Mouse (Mus musculus): Measurements from ENCODE around the gene Proca1. TPM values are rescaled to one million over a fixed set of nuclear protein-coding genes. Genes with fewer than 3 reads are reported as not detected.

The Proca1 gene
- 0.96 and 1.6 TPM in 2 replicates for polyA plus RNA-seq (2016; fragmentation: Nextera tagmentation; extraction: Ambion mirVana)

- DNase-seq (ENCODE audit: low spot score): no peak
- H3K9me3 ChIP-seq (replicated peaks): no peaks in the 10 kb centered on the region
- peak within 1 kb of the TSS; percentile 55 for H3K4me3 ChIP-seq
- H3K4me1 ChIP-seq: peaks cover 42% of the 10 kb centered on the region
- H3K36me3 ChIP-seq: peaks cover 38% of the 10 kb centered on the region
- no peaks in the 10 kb centered on the region; the same call in 1 of the 2 replicates for H3K27me3 ChIP-seq (ENCODE audit: low read depth, poor library complexity, severe bottlenecking)
- 97% methylated on average over 1 of the region's 1 CpGs for WGBS
- H3K27ac ChIP-seq (replicated peaks): no peak within 1 kb of the TSS
Measured at GRCm38 (mm10) chr11:78193113-78193512, at the start of gene Proca1. Gene Proca1 (plus strand): TSS chr11:78193392.

- 93% methylated on average over 2 of the region's 2 CpGs for WGBS
- Histone ChIP-seq H3K36me3 (peaks cover 58% of the 10 kb centered on the region), H3K4me3 (no peak overlapping the region)
Measured at GRCm38 (mm10) chr11:78143520-78143919, 49.7 kb upstream of the Proca1 start.

GRCm38 (mm10) chr11:78146168-78146567, 47.0 kb upstream of the Proca1 start:
- DNase-seq (ENCODE audit: low spot score): no peak
- Histone ChIP-seq H3K4me1 (no peaks in the 10 kb centered on the region), H3K27me3 (ENCODE audit: low read depth, poor library complexity, severe bottlenecking) (no peaks in the 10 kb centered on the region), H3K27ac (replicated peaks) (no peak overlapping the region), H3K9me3 (replicated peaks) (no peaks in the 10 kb centered on the region), H3K36me3 (peaks cover 82% of the 10 kb centered on the region), H3K4me3 (no peak overlapping the region)
- 87% methylated on average over 5 of the region's 5 CpGs for WGBS

More at GRCm38 (mm10) chr11:78143520-78143919, 49.7 kb upstream of the Proca1 start:
- Histone ChIP-seq H3K27ac (replicated peaks) (no peak overlapping the region), H3K27me3 (ENCODE audit: low read depth, poor library complexity, severe bottlenecking) (no peaks in the 10 kb centered on the region), H3K9me3 (replicated peaks) (no peaks in the 10 kb centered on the region), H3K4me1 (no peaks in the 10 kb centered on the region)
- DNase-seq (ENCODE audit: low spot score): no peak

- Histone ChIP-seq H3K27me3 (ENCODE audit: low read depth, poor library complexity, severe bottlenecking) (no peaks in the 10 kb centered on the region), H3K4me3 (no peak overlapping the region), H3K27ac (replicated peaks) (no peak overlapping the region), H3K9me3 (replicated peaks) (no peaks in the 10 kb centered on the region), H3K4me1 (no peaks in the 10 kb centered on the region), H3K36me3 (peaks cover 88% of the 10 kb centered on the region)
- no peak for DNase-seq (ENCODE audit: low spot score)
- WGBS: 94% methylated on average over 6 of the region's 6 CpGs
Measured at GRCm38 (mm10) chr11:78146707-78147543, 46.3 kb upstream of the Proca1 start.

GRCm38 (mm10) chr11:78151161-78151560, 42.0 kb upstream of the Proca1 start:
- Histone ChIP-seq H3K36me3 (peaks cover 97% of the 10 kb centered on the region), H3K27ac (replicated peaks) (no peak overlapping the region), H3K4me1 (no peaks in the 10 kb centered on the region), H3K9me3 (replicated peaks) (no peaks in the 10 kb centered on the region), H3K27me3 (ENCODE audit: low read depth, poor library complexity, severe bottlenecking) (no peaks in the 10 kb centered on the region), H3K4me3 (no peak overlapping the region)
- DNase-seq (ENCODE audit: low spot score): no peak
- WGBS: 18% methylated on average over 1 of the region's 1 CpGs

GRCm38 (mm10) chr11:78152299-78153231, 40.6 kb upstream of the Proca1 start:
- H3K4me1 ChIP-seq: no peaks in the 10 kb centered on the region
- peaks cover 97% of the 10 kb centered on the region for H3K36me3 ChIP-seq
- DNase-seq (ENCODE audit: low spot score): no peak
- 76% methylated on average over 9 of the region's 9 CpGs for WGBS
- no peaks in the 10 kb centered on the region for H3K27me3 ChIP-seq (ENCODE audit: low read depth, poor library complexity, severe bottlenecking)
- H3K27ac ChIP-seq (replicated peaks): no peak overlapping the region
- H3K4me3 ChIP-seq: no peak overlapping the region
- H3K9me3 ChIP-seq (replicated peaks): no peaks in the 10 kb centered on the region

GRCm38 (mm10) chr11:78153778-78154177, 39.4 kb upstream of the Proca1 start:
- Histone ChIP-seq H3K27me3 (ENCODE audit: low read depth, poor library complexity, severe bottlenecking) (no peaks in the 10 kb centered on the region), H3K27ac (replicated peaks) (0 out of 2 replicates have a peak overlapping the region, but pooled peaks have one; percentile 5), H3K4me3 (no peak overlapping the region), H3K4me1 (no peaks in the 10 kb centered on the region), H3K36me3 (peaks cover 98% of the 10 kb centered on the region), H3K9me3 (replicated peaks) (no peaks in the 10 kb centered on the region)
- WGBS: 95% methylated on average over 13 of the region's 13 CpGs
- DNase-seq (ENCODE audit: low spot score): no peak

- DNase-seq (ENCODE audit: low spot score): no peak
- H3K4me1 ChIP-seq: peaks cover 4% of the 10 kb centered on the region; the same call in 1 of the 2 replicates
- WGBS: 82% methylated on average over 5 of the region's 5 CpGs
- no peaks in the 10 kb centered on the region for H3K9me3 ChIP-seq (replicated peaks)
- H3K36me3 ChIP-seq: peaks cover 98% of the 10 kb centered on the region
- H3K27me3 ChIP-seq (ENCODE audit: low read depth, poor library complexity, severe bottlenecking): no peaks in the 10 kb centered on the region
- no peak overlapping the region for H3K27ac ChIP-seq (replicated peaks)
- H3K4me3 ChIP-seq: no peak overlapping the region
Measured at GRCm38 (mm10) chr11:78155674-78156073, 37.5 kb upstream of the Proca1 start.

GRCm38 (mm10) chr11:78156156-78156699, 37.0 kb upstream of the Proca1 start:
- H3K27ac ChIP-seq (replicated peaks): no peak overlapping the region
- peaks cover 6% of the 10 kb centered on the region; the same call in 1 of the 2 replicates for H3K4me1 ChIP-seq
- no peaks in the 10 kb centered on the region for H3K27me3 ChIP-seq (ENCODE audit: low read depth, poor library complexity, severe bottlenecking)
- WGBS: 81% methylated on average over 6 of the region's 6 CpGs
- no peak for DNase-seq (ENCODE audit: low spot score)
- peaks cover 98% of the 10 kb centered on the region for H3K36me3 ChIP-seq
- no peak overlapping the region for H3K4me3 ChIP-seq
- no peaks in the 10 kb centered on the region for H3K9me3 ChIP-seq (replicated peaks)

- Histone ChIP-seq H3K27me3 (ENCODE audit: low read depth, poor library complexity, severe bottlenecking) (no peaks in the 10 kb centered on the region), H3K27ac (replicated peaks) (no peak overlapping the region), H3K36me3 (peaks cover 96% of the 10 kb centered on the region), H3K4me1 (peaks cover 31% of the 10 kb centered on the region), H3K9me3 (replicated peaks) (no peaks in the 10 kb centered on the region), H3K4me3 (0 out of 2 replicates have a peak overlapping the region, but pooled peaks have one; percentile 20)
- WGBS: 30% methylated on average over 2 of the region's 2 CpGs
- DNase-seq (ENCODE audit: low spot score): peak; percentile 79
Measured at GRCm38 (mm10) chr11:78159096-78159495, 34.1 kb upstream of the Proca1 start.

GRCm38 (mm10) chr11:78159557-78159956, 33.6 kb upstream of the Proca1 start:
- no peak overlapping the region for H3K4me3 ChIP-seq
- no peak overlapping the region for H3K27ac ChIP-seq (replicated peaks)
- peaks cover 91% of the 10 kb centered on the region for H3K36me3 ChIP-seq
- H3K9me3 ChIP-seq (replicated peaks): no peaks in the 10 kb centered on the region
- H3K27me3 ChIP-seq (ENCODE audit: low read depth, poor library complexity, severe bottlenecking): no peaks in the 10 kb centered on the region
- DNase-seq (ENCODE audit: low spot score): no peak
- WGBS: 81% methylated on average over 7 of the region's 7 CpGs
- H3K4me1 ChIP-seq: peaks cover 36% of the 10 kb centered on the region

GRCm38 (mm10) chr11:78160171-78160570, 33.0 kb upstream of the Proca1 start:
- H3K27me3 ChIP-seq (ENCODE audit: low read depth, poor library complexity, severe bottlenecking): no peaks in the 10 kb centered on the region
- no peaks in the 10 kb centered on the region for H3K9me3 ChIP-seq (replicated peaks)
- H3K27ac ChIP-seq (replicated peaks): no peak overlapping the region
- H3K4me1 ChIP-seq: peaks cover 36% of the 10 kb centered on the region
- peaks cover 85% of the 10 kb centered on the region for H3K36me3 ChIP-seq
- H3K4me3 ChIP-seq: peak overlapping the region; percentile 4; the same call in 1 of the 2 replicates
- DNase-seq (ENCODE audit: low spot score): no peak
- WGBS: 90% methylated on average over 18 of the region's 18 CpGs

Measured in midbrain, embryonic 10.5 days (tissue).